Mouse (Mus musculus) heart, adult 2 months (tissue): Measurements from ENCODE around the gene Mgarp. TPM values are rescaled to one million over a fixed set of nuclear protein-coding genes. Genes with fewer than 3 reads are reported as not detected.

Experiments used
- DNase-seq, 2 experiments: peaks; one replicate each; pipeline ENCODE4 v3.0.0; 2021
- H3K27ac ChIP-seq: fragments of 200-600 bp; 2 replicates; pipeline ENCODE4 v1.8.1; 2022
- H3K27me3 ChIP-seq: fragments of 200-500 bp; 2 replicates; pipeline ENCODE4 v1.6.1; 2012; ENCODE audit warnings: mild to moderate bottlenecking, low read length, inconsistent platforms, mixed read lengths; ENCODE audit not compliant: control insufficient read depth, insufficient read depth
- H3K36me3 ChIP-seq: fragments of 200-500 bp; 2 replicates; pipeline ENCODE4 v1.6.1; 2012; ENCODE audit warnings: low read length, inconsistent platforms; ENCODE audit not compliant: control insufficient read depth, insufficient read depth
- H3K4me1 ChIP-seq: fragments of 200-500 bp; 2 replicates; pipeline ENCODE4 v1.6.1; 2011; ENCODE audit warnings: low read length; ENCODE audit not compliant: control insufficient read depth, insufficient read depth
- H3K4me3 ChIP-seq: fragments of 200-600 bp; 2 replicates; pipeline ENCODE4 v1.8.1; 2022
- H3K79me2 ChIP-seq: fragments of 200-500 bp; replicated peaks from 2 replicates; pipeline ENCODE4 v1.6.1; 2012; ENCODE audit warnings: mild to moderate bottlenecking, inconsistent platforms, low read length, moderate library complexity, mixed read lengths; ENCODE audit not compliant: control insufficient read depth, insufficient read depth
- H3K9ac ChIP-seq: fragments of 200-500 bp; 2 replicates; pipeline ENCODE4 v1.6.1; 2012; ENCODE audit warnings: low read depth, mild to moderate bottlenecking, control low read depth, inconsistent platforms, low read length, mixed read lengths
- CTCF ChIP-seq: fragments of 200-600 bp; IDR thresholded peaks from 2 replicates; pipeline ENCODE4 v1.8.1; 2022; ENCODE audit warnings: antibody characterized with exemption, mild to moderate bottlenecking, moderate library complexity
- EP300 ChIP-seq: fragments of 200-500 bp; IDR thresholded peaks from 2 replicates; pipeline ENCODE4 v1.6.1; 2011; ENCODE audit warnings: low read depth, low read length, control low read depth; ENCODE audit not compliant: insufficient read depth
- POLR2A ChIP-seq: fragments of 200-500 bp; IDR thresholded peaks from 2 replicates; pipeline ENCODE4 v1.6.1; 2011; ENCODE audit warnings: mild to moderate bottlenecking, low read depth, low read length, control low read depth; ENCODE audit not compliant: insufficient read depth
- WGBS: fragments of 180-500 bp; shearing (Covaris S2); methylation state at CpG from one replicate; pipeline ENCODE4 v1.1.7; 2018; 5-methylcytosine and 5-hydroxymethylcytosine counted together
- intact Hi-C: fragments of 180-260 bp; cut with DNase I; formaldehyde crosslinking; loops from one replicate; pipeline ENCODE4 v1.15.1; 2025
- polyA plus RNA-seq: library from polyadenylated mRNA; depleted of rRNA; stranded (reverse); fragments of >200 nt; gene quantifications from 2 replicates; pipeline ENCODE4 v1.2.3, GENCODE M21; 2012; rRNA removed
- total RNA-seq, 2 experiments: library from RNA; stranded (reverse); gene quantifications; 2 replicates each; pipeline ENCODE4 v1.2.3; 2021

The Mgarp gene
- total and polyA plus RNA-seq, 3 experiments, result 0.12 to 0.70 TPM; not detected in 1

DNA sequence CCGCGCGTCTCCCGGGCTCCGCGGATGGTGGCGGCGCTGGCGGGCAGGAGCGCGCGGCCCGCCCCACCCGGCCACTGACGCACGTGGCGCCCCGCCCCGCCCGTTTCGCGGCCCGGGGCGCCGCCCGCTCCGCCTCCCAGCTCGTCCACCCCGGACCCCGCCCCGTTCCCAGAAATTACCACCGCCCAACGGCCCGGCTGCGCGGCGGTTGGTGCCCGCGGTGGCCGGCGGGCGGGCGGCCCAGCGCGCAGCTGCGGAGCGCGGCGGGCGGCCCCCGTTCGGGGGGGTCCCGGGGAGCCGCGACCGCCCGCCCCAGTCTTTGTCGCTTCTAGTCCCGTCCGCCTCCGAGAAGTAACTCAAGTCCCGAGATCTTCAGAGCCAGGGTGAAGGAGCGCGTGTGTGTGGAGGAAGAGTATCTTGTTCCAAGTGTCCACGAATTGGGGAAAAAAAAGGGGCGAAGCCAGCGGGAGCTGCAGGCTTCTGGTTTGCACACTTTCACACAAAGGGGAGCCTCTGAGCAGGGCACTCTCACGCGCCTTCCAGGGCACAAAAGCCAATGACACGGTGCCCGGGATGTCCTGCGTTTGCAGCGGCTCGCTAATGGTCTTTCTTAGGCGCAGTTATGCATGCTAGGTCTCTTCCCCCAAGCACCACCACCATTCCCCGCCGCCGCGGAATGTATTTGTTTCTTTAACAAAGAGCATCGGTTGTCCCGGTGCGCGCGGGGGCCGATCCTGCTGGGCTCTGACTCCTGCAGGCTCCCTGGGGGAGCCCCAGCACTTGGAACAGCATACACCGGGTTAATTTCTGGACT, 55.1 kb downstream of the Mgarp start:
- Histone ChIP-seq H3K9ac (peak overlapping the region; percentile 95), H3K4me1 (peaks cover 2% of the 10 kb centered on the region), H3K4me3 (peak overlapping the region; percentile 90), H3K27ac (peak overlapping the region; percentile 100), H3K79me2 (peaks cover 2% of the 10 kb centered on the region), H3K27me3 (no peaks in the 10 kb centered on the region), H3K36me3 (no peaks in the 10 kb centered on the region; the same call in 1 of the 2 replicates)
- no peak for TF ChIP-seq CTCF
- TF ChIP-seq POLR2A, result peak; percentile 65
- no peak for TF ChIP-seq EP300
- DNase-seq, result peak; percentile 93 to 95
- intact Hi-C loops, result no loop called here
- WGBS, result 1% methylated on average over 81 of the region's 86 CpGs

DNA sequence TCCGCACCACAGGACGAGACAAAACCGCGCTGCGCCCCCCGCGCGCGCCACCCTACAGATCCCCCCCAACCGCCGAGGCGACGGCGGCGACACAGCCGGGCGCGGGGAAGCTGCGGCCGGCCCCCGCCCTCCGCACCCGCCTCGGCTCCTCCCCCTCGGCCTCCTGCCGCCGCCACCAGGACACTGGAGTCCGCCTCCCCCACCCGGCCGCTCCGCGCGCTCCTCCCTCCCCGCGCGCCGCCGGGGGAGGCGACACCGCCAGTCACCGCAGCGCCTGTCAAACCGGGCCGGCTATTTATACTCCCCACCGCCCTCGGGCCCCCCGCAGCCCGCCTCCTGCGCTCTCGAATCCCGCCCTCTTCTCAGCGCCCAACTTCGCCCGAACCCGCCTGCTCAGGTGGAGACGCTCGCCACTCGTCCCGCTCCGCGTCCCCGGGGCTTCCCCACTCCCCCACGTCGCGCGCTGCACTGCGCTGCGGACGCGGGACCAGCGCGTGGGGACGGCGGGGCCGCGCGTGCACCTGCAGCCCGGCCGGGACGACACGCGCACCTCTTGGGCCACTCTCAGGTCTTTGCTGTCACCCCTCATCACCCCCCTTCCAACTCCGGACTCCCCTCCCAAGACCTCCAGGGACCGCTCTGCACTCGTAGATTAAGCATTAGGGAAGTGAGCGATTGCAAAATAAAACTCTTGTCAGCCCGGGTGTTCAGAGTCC, 55.8 kb downstream of the Mgarp start, which contains the start of gene Elf2:
Gene Elf2, minus strand, starts transcription at position 112 of the 716 bp plus-strand sequence.
- intact Hi-C loops, result loop anchor here (1.0 kb wide), 1 partner anchor 64 kb away; no protein-coding TSS in a partner anchor
- H3K79me2 ChIP-seq, result peaks cover 2% of the 10 kb centered on the region
- H3K4me1 ChIP-seq, result peaks cover 2% of the 10 kb centered on the region
- H3K27ac ChIP-seq, result peak within 1 kb of the TSS; percentile 100
- under 1% methylated on average over 53 of the region's 87 CpGs for WGBS
- H3K4me3 ChIP-seq, result peak within 1 kb of the TSS; percentile 90
- no peaks in the 10 kb centered on the region for H3K27me3 ChIP-seq
- peak within 1 kb of the TSS; percentile 98 for H3K9ac ChIP-seq
- no peaks in the 10 kb centered on the region; the same call in 1 of the 2 replicates for H3K36me3 ChIP-seq
- DNase-seq, result peak; percentile 92 to 94
- TF ChIP-seq CTCF (no peak), EP300 (0 out of 2 replicates have a peak, but pooled peaks have one; percentile 37), POLR2A (peak; percentile 54)

GRCm38 (mm10) chr3:51339734-51340551, 56.6 kb downstream of the Mgarp start:
- Histone ChIP-seq H3K27me3 (no peaks in the 10 kb centered on the region), H3K27ac (peak overlapping the region; percentile 100), H3K79me2 (peaks cover 3% of the 10 kb centered on the region), H3K4me3 (peak overlapping the region; percentile 90), H3K4me1 (peaks cover 4% of the 10 kb centered on the region), H3K36me3 (no peaks in the 10 kb centered on the region; the same call in 1 of the 2 replicates), H3K9ac (peak overlapping the region; percentile 98)
- DNase-seq, result no peak
- TF ChIP-seq POLR2A (no peak), EP300 (no peak), CTCF (no peak)
- intact Hi-C loops, result loop anchor here (1.0 kb wide), 1 partner anchor 64 kb away; no protein-coding TSS in a partner anchor
- under 1% methylated on average over 112 of the region's 113 CpGs for WGBS

- H3K9ac ChIP-seq, result peak overlapping the region; percentile 98
- DNase-seq, result no peak
- H3K4me3 ChIP-seq, result peak overlapping the region; percentile 90
- peaks cover 3% of the 10 kb centered on the region for H3K79me2 ChIP-seq
- H3K27me3 ChIP-seq, result no peaks in the 10 kb centered on the region
- intact Hi-C loops, result no loop called here
- 2% methylated on average over 9 of the region's 9 CpGs for WGBS
- H3K36me3 ChIP-seq, result no peaks in the 10 kb centered on the region; the same call in 1 of the 2 replicates
- peaks cover 4% of the 10 kb centered on the region for H3K4me1 ChIP-seq
- TF ChIP-seq POLR2A (no peak), EP300 (no peak)
- H3K27ac ChIP-seq, result peak overlapping the region; percentile 100
Observed at GRCm38 (mm10) chr3:51339378-51339733, 57.2 kb downstream of the Mgarp start.

Other genes with a start within 250 kb of the Mgarp start
- gene Noct, start 172.3 kb downstream of the Mgarp start, total RNA-seq, result 10 to 100 TPM; 39.4 to 45.1 TPM
- 23.2 and 28.9 TPM in 2 replicates for gene Noct, start 172.3 kb downstream of the Mgarp start, polyA plus RNA-seq
- 10 to 100 TPM; 55.7 to 56.9 TPM for gene Elf2, start 56.1 kb downstream of the Mgarp start, total RNA-seq
- 25.6 and 38.1 TPM in 2 replicates for gene Elf2, start 56.1 kb downstream of the Mgarp start, polyA plus RNA-seq
- 1,000 to 10,000 TPM; 1,555 to 1,819 TPM for gene Ndufc1, start 12.2 kb upstream of the Mgarp start, total RNA-seq
- 526 and 770 TPM in 2 replicates for gene Ndufc1, start 12.2 kb upstream of the Mgarp start, polyA plus RNA-seq
- gene Naa15, start 18.4 kb upstream of the Mgarp start, total RNA-seq, result 10 to 100 TPM; 45.9 to 55.0 TPM
- 4.9 and 10.8 TPM in 2 replicates for gene Naa15, start 18.4 kb upstream of the Mgarp start, polyA plus RNA-seq
- 10 to 100 TPM in 1 of 2 experiments, 1 to 10 TPM in 1; 9.2 to 10.7 TPM for gene Rab33b, start 87.2 kb upstream of the Mgarp start, total RNA-seq
- gene Rab33b, start 87.2 kb upstream of the Mgarp start, polyA plus RNA-seq, result 3.9 and 7.1 TPM in 2 replicates
- 10 to 100 TPM; 51.0 to 68.2 TPM for gene Setd7, start 164.1 kb upstream of the Mgarp start, total RNA-seq
- gene Setd7, start 164.1 kb upstream of the Mgarp start, polyA plus RNA-seq, result 21.6 and 36.6 TPM in 2 replicates